Mouse (Mus musculus) CH12.LX (cell line): ENCODE measurements at regions not wholly inside any gene's neighbourhood (a gene's known extent, or its start where the extent isn't known, plus 50 kb on each side); places are given as distances from the start of the nearest gene placed in this dataset.

Source experiments
- DNase-seq: peaks from one replicate; pipeline ENCODE4 v3.0.0-alpha.2; 2013; ENCODE audit errors: extremely low read depth
- H3K27ac ChIP-seq: 2 replicates; pipeline ENCODE4 v1.5.1; 2012; ENCODE audit warnings: low read depth, mild to moderate bottlenecking, control low read depth, moderate library complexity; ENCODE audit not compliant: insufficient read depth
- H3K27me3 ChIP-seq: replicated peaks from 2 replicates; pipeline ENCODE3; 2012; ENCODE audit warnings: inconsistent platforms
- H3K36me3 ChIP-seq, 2 experiments: replicated peaks in 1 of 2; 2 replicates each; pipeline versions ENCODE3 to v1.6.1; 2012; ENCODE audit warnings: inconsistent platforms in 1 of 2, low read length in 1 of 2, mild to moderate bottlenecking in 1 of 2, mixed read lengths in 1 of 2, moderate library complexity in 1 of 2; ENCODE audit not compliant: control insufficient read depth in 1 of 2, insufficient read depth in 1 of 2
- H3K4me1 ChIP-seq, 2 experiments: 2 replicates each; pipeline ENCODE4 v1.6.1; 2012; ENCODE audit warnings: inconsistent platforms in 1 of 2, moderate library complexity in 1 of 2; ENCODE audit not compliant: insufficient read depth in 2 of 2, control insufficient read depth in 1 of 2
- H3K4me2 ChIP-seq: 2 replicates; pipeline ENCODE4 v1.6.1; 2012; ENCODE audit warnings: low read depth, mild to moderate bottlenecking, control low read depth; ENCODE audit not compliant: poor library complexity, insufficient read depth, severe bottlenecking
- H3K4me3 ChIP-seq, 3 experiments: fragments of 150-350 bp in 1 of 3; sonication (generic) in 1 of 3; replicated peaks in 1 of 3; 2 replicates each; pipeline versions ENCODE3 to v1.5.1; 2011 to 2012; ENCODE audit warnings: low read depth in 2 of 3, low read length in 2 of 3, mild to moderate bottlenecking in 2 of 3, moderate library complexity in 2 of 3, control low read depth in 1 of 3, improper control_type of control experiment in 1 of 3, inconsistent platforms in 1 of 3, mixed read lengths in 1 of 3; ENCODE audit not compliant: poor library complexity in 1 of 3
- H3K79me2 ChIP-seq: replicated peaks from 2 replicates; pipeline ENCODE4 v1.6.1; 2012; ENCODE audit warnings: mild to moderate bottlenecking, moderate library complexity; ENCODE audit not compliant: control insufficient read depth, poor library complexity, insufficient read depth, severe bottlenecking; ENCODE audit errors: extremely low read depth
- H3K9ac ChIP-seq: 2 replicates; pipeline ENCODE4 v1.6.1; 2012; ENCODE audit warnings: low read depth, mild to moderate bottlenecking, control low read depth, moderate library complexity; ENCODE audit not compliant: insufficient read depth
- H3K9me3 ChIP-seq: replicated peaks from 2 replicates; pipeline ENCODE3; 2012; ENCODE audit warnings: low read length, inconsistent platforms, mixed read lengths
- BHLHE40 ChIP-seq: IDR thresholded peaks from 2 replicates; pipeline ENCODE4 v1.6.1; 2011; ENCODE audit warnings: mild to moderate bottlenecking, low read depth, low read length, improper control_type of control experiment
- CHD2 ChIP-seq: IDR thresholded peaks from 2 replicates; pipeline ENCODE4 v1.6.1; 2011; ENCODE audit warnings: low read length, improper control_type of control experiment
- E2F4 ChIP-seq: IDR thresholded peaks from 2 replicates; pipeline ENCODE4 v1.6.1; 2011; ENCODE audit warnings: low read depth, low read length, improper control_type of control experiment; ENCODE audit not compliant: insufficient replicate concordance
- ELF1 ChIP-seq: IDR thresholded peaks from 2 replicates; pipeline ENCODE4 v1.6.1; 2014; ENCODE audit warnings: low read depth, mild to moderate bottlenecking, inconsistent platforms, low read length, improper control_type of control experiment
- EP300 ChIP-seq: IDR thresholded peaks from 2 replicates; pipeline ENCODE4 v1.6.1; 2011; ENCODE audit warnings: low read length, improper control_type of control experiment
- ETS1 ChIP-seq: conservative IDR thresholded peaks from 2 replicates; pipeline ENCODE4 v1.6.1; 2012; ENCODE audit warnings: low read depth, mild to moderate bottlenecking, inconsistent platforms, low read length, improper control_type of control experiment, moderate library complexity
- GABPA ChIP-seq: IDR thresholded peaks from 2 replicates; pipeline ENCODE4 v1.6.1; 2012; ENCODE audit warnings: low read depth, low read length, improper control_type of control experiment, inconsistent platforms; ENCODE audit not compliant: insufficient replicate concordance
- HCFC1 ChIP-seq: IDR thresholded peaks from 2 replicates; pipeline ENCODE4 v1.6.1; 2012; ENCODE audit warnings: low read depth, mild to moderate bottlenecking, inconsistent platforms, low read length, improper control_type of control experiment
- JUN ChIP-seq: IDR thresholded peaks from 2 replicates; pipeline ENCODE4 v1.6.1; 2011; ENCODE audit warnings: low read depth, mild to moderate bottlenecking, low read length, improper control_type of control experiment, moderate library complexity; ENCODE audit not compliant: insufficient read depth
- JUND ChIP-seq: conservative IDR thresholded peaks from 2 replicates; pipeline ENCODE4 v1.6.1; 2011; ENCODE audit warnings: low read depth, low read length, improper control_type of control experiment
- KAT2A ChIP-seq: IDR thresholded peaks from 2 replicates; pipeline ENCODE4 v1.6.1; 2012; ENCODE audit warnings: low read length, improper control_type of control experiment, inconsistent platforms; ENCODE audit not compliant: insufficient replicate concordance
- MAFK ChIP-seq: IDR thresholded peaks from 2 replicates; pipeline ENCODE4 v1.6.1; 2011; ENCODE audit warnings: low read length, improper control_type of control experiment; ENCODE audit not compliant: insufficient replicate concordance
- MAX ChIP-seq: IDR thresholded peaks from 2 replicates; pipeline ENCODE4 v1.6.1; 2011; ENCODE audit warnings: low read length, improper control_type of control experiment
- MAZ ChIP-seq: IDR thresholded peaks from 2 replicates; pipeline ENCODE4 v1.6.1; 2012; ENCODE audit warnings: low read depth, mild to moderate bottlenecking, inconsistent platforms, low read length, improper control_type of control experiment, moderate library complexity
- MXI1 ChIP-seq: IDR thresholded peaks from 2 replicates; pipeline ENCODE4 v1.6.1; 2011; ENCODE audit warnings: mild to moderate bottlenecking, low read depth, low read length, improper control_type of control experiment
- POLR2A ChIP-seq: IDR thresholded peaks from 2 replicates; pipeline ENCODE4 v1.6.1; 2011; ENCODE audit warnings: low read depth, mild to moderate bottlenecking, improper control_type of control experiment, low read length
- POLR2AphosphoS2 ChIP-seq: IDR thresholded peaks from 2 replicates; pipeline ENCODE4 v1.6.1; 2011; ENCODE audit warnings: low read depth, low read length, improper control_type of control experiment
- SIN3A ChIP-seq: IDR thresholded peaks from 2 replicates; pipeline ENCODE4 v1.6.1; 2012; ENCODE audit warnings: low read length, improper control_type of control experiment, inconsistent platforms
- TBP ChIP-seq: conservative IDR thresholded peaks from 2 replicates; pipeline ENCODE4 v1.6.1; 2011; ENCODE audit warnings: low read depth, low read length, improper control_type of control experiment
- USF1 ChIP-seq: IDR thresholded peaks from 2 replicates; pipeline ENCODE4 v1.6.1; 2014; ENCODE audit warnings: low read depth, mild to moderate bottlenecking, inconsistent platforms, low read length, improper control_type of control experiment
- ZC3H11A ChIP-seq: IDR thresholded peaks from 2 replicates; pipeline ENCODE4 v1.6.1; 2012; ENCODE audit warnings: low read depth, mild to moderate bottlenecking, inconsistent platforms, low read length, improper control_type of control experiment
- ZMIZ1 ChIP-seq: IDR thresholded peaks from 2 replicates; pipeline ENCODE4 v1.6.1; 2012; ENCODE audit warnings: low read depth, mild to moderate bottlenecking, inconsistent platforms, low read length, improper control_type of control experiment
- ZNF384 ChIP-seq: IDR thresholded peaks from 2 replicates; pipeline ENCODE4 v1.6.1; 2012; ENCODE audit warnings: low read depth, low read length, improper control_type of control experiment, inconsistent platforms
- dilution Hi-C: fragments of 300-500 bp; cut with MboI; formaldehyde crosslinking; loops from 2 replicates; pipeline ENCODE4 v1.14.3; 2020; ENCODE audit warnings: low sequenced_read_pairs; ENCODE audit not compliant: extremely low pct_unique_long_range_greater_than_20kb, extremely low pct_ligation_motif_present
- in situ Hi-C: fragments of 300-500 bp; cut with MboI; formaldehyde crosslinking; loops from 3 replicates; pipeline ENCODE4 v1.14.3; 2019; ENCODE audit warnings: low sequenced_read_pairs, low pct_ligation_motif_present, low pct_unique_long_range_greater_than_20kb, mixed read lengths

DNA sequence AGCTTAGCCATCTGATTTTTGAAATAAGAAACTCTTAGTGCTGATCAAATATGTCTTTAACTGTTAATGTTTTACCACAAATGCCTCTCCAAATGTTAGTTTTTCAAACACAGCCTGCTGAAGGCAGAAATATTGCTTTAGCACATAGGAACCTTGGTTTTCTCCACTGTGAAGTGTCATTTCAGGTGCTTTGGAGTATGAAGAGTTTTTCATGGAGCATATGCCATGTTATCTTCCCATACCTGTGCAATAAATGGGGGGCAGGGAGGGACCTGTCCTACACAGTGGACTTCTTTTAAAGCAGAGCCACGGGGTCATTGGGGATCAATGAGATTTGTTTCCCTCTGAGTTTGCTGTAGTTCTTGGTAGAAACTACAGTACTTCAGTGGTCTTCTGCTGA, 369.2 kb upstream of the Rgs17 start:
- Histone ChIP-seq H3K4me2 (no peak overlapping the region), H3K4me1 (no peaks in the 10 kb centered on the region), H3K27me3 (no peaks in the 10 kb centered on the region), H3K4me3 (no peak overlapping the region), H3K27ac (no peak overlapping the region), H3K36me3 (no peaks in the 10 kb centered on the region), H3K9ac (no peak overlapping the region), H3K79me2 (no peaks in the 10 kb centered on the region), H3K9me3 (no peaks in the 10 kb centered on the region)
- in situ Hi-C loops (no loop called here), dilution Hi-C loops (no loop called here)
- TF ChIP-seq ZC3H11A (no peak), EP300 (no peak), ETS1 (no peak), POLR2AphosphoS2 (no peak), JUND (no peak), ZNF384 (no peak), CHD2 (no peak), USF1 (no peak), ZMIZ1 (no peak)
- no peak for DNase-seq

- H3K36me3 ChIP-seq, result no peaks in the 10 kb centered on the region
- H3K4me1 ChIP-seq, result no peaks in the 10 kb centered on the region
- no peaks in the 10 kb centered on the region for H3K79me2 ChIP-seq
- no peak overlapping the region for H3K4me2 ChIP-seq
- H3K27ac ChIP-seq, result no peak overlapping the region
- TF ChIP-seq HCFC1, result no peak
- TF ChIP-seq SIN3A, result no peak
- TF ChIP-seq BHLHE40, result no peak
- no peak for TF ChIP-seq POLR2A
- TF ChIP-seq JUN, result no peak
- no peak overlapping the region for H3K9ac ChIP-seq
- in situ Hi-C loops (no loop called here), dilution Hi-C loops (no loop called here)
- no peaks in the 10 kb centered on the region for H3K9me3 ChIP-seq
- H3K4me3 ChIP-seq, result no peak overlapping the region
- DNase-seq, result no peak
- H3K27me3 ChIP-seq, result no peaks in the 10 kb centered on the region
Observed at GRCm38 (mm10) chr10:6296621-6297020, 374.4 kb upstream of the Rgs17 start.

GRCm38 (mm10) chr10:6297796-6298195, 375.6 kb upstream of the Rgs17 start:
- Histone ChIP-seq H3K4me1 (no peaks in the 10 kb centered on the region), H3K27ac (no peak overlapping the region), H3K9me3 (no peaks in the 10 kb centered on the region)
- in situ Hi-C loops, result no loop called here
- no peak for TF ChIP-seq MAZ
- TF ChIP-seq GABPA, result no peak
- TF ChIP-seq E2F4, result no peak
- no peak for TF ChIP-seq ELF1
- no peak for TF ChIP-seq TBP
- TF ChIP-seq KAT2A, result no peak
- TF ChIP-seq MXI1, result no peak
- no peak for TF ChIP-seq CHD2
- no peak for TF ChIP-seq MAX
- no peak for TF ChIP-seq POLR2AphosphoS2
- TF ChIP-seq MAFK, result no peak
- TF ChIP-seq, all 38 proteins: peak for 0
- no peak overlapping the region for H3K4me2 ChIP-seq
- H3K36me3 ChIP-seq, result no peaks in the 10 kb centered on the region
- dilution Hi-C loops, result no loop called here
- H3K4me3 ChIP-seq, result no peak overlapping the region
- H3K27me3 ChIP-seq, result no peaks in the 10 kb centered on the region
- no peaks in the 10 kb centered on the region for H3K79me2 ChIP-seq
- DNase-seq, result no peak
- H3K9ac ChIP-seq, result no peak overlapping the region
